Mouse (Mus musculus) forebrain, embryonic 16.5 days (tissue): ENCODE measurements around the gene Prr23a1. TPM values are rescaled to one million over a fixed set of nuclear protein-coding genes. Genes with fewer than 3 reads are reported as not detected.

ENCODE experiments used
- ATAC-seq: fragments of 200-750 bp; cut with Nextera tagmentation; 2 replicates; pipeline ENCODE4 v1.8.0; 2017; ENCODE audit warnings: mild to moderate bottlenecking, moderate library complexity
- H3K27ac ChIP-seq: fragments of 300-500 bp; sonication (generic); 2 replicates; pipeline ENCODE4 v1.5.1; 2014; ENCODE audit warnings: low read length, control low read depth
- H3K27me3 ChIP-seq: fragments of 300-500 bp; sonication (generic); replicated peaks from 2 replicates; pipeline ENCODE4 v1.6.1; 2014; ENCODE audit warnings: low read length; ENCODE audit not compliant: control insufficient read depth, insufficient read depth
- H3K36me3 ChIP-seq: fragments of 300-500 bp; sonication (generic); 2 replicates; pipeline ENCODE4 v1.6.1; 2014; ENCODE audit not compliant: control insufficient read depth, insufficient read depth
- H3K4me1 ChIP-seq: fragments of 300-500 bp; sonication (generic); replicated peaks from 2 replicates; pipeline ENCODE4 v1.6.1; 2014; ENCODE audit warnings: low read length; ENCODE audit not compliant: control insufficient read depth, insufficient read depth
- H3K4me2 ChIP-seq: fragments of 300-500 bp; sonication (generic); 2 replicates; pipeline ENCODE4 v1.6.1; 2014; ENCODE audit warnings: mild to moderate bottlenecking, low read length, control low read depth
- H3K4me3 ChIP-seq: fragments of 300-500 bp; sonication (generic); replicated peaks from 2 replicates; pipeline ENCODE4 v1.5.1; 2014; ENCODE audit warnings: mild to moderate bottlenecking, low read length, control low read depth
- H3K9ac ChIP-seq: fragments of 300-500 bp; sonication (generic); replicated peaks from 2 replicates; pipeline ENCODE4 v1.6.1; 2014; ENCODE audit warnings: low read depth, low read length, control low read depth
- H3K9me3 ChIP-seq: fragments of 300-500 bp; sonication (generic); 2 replicates; pipeline ENCODE4 v1.6.1; 2016; ENCODE audit warnings: low read length; ENCODE audit not compliant: control insufficient read depth
- WGBS: fragments of 180-500 bp; shearing (Covaris S2); extraction: QIAGEN DNeasy Blood & Tissue Kit; methylation state at CpG from one replicate; pipeline ENCODE4 v1.1.7; 2014; 5-methylcytosine and 5-hydroxymethylcytosine counted together
- polyA plus RNA-seq: library from polyadenylated mRNA; unstranded; fragments of >200 nt; fragmentation: Nextera tagmentation; extraction: Ambion mirVana; gene quantifications from 2 replicates; pipeline ENCODE4 v1.2.1, GENCODE M21; 2015

The Prr23a1 gene
- polyA plus RNA-seq, 1 experiment from 2014 or later, result not detected

DNA sequence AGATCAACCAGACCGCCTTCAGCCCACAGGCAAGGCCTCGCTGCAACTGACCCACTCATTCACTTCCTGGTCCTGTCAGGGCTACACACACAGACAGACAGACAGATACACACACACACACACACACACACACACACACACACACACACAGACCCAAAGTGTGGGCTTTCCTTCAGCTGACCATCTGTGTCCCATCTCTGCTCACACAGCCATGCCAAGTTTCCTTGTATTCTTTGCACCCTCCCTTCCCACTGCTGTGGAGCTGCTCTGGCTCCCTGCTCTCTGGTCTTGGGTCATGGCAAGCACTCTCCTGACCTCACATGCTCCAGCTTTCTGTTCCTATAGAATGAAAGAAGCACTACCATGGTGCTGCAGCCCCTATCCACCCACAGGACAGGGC lies 22.8 kb upstream of the Prr23a1 start:
- Histone ChIP-seq H3K36me3 (no peaks in the 10 kb centered on the region), H3K4me1 (no peaks in the 10 kb centered on the region), H3K27ac (no peak overlapping the region), H3K4me3 (no peak overlapping the region), H3K9ac (no peak overlapping the region), H3K9me3 (peaks cover 3% of the 10 kb centered on the region; the same call in 1 of the 2 replicates), H3K27me3 (no peaks in the 10 kb centered on the region), H3K4me2 (no peak overlapping the region)
- no peak for ATAC-seq
- WGBS, result 97% methylated on average over 2 of the region's 2 CpGs

DNA sequence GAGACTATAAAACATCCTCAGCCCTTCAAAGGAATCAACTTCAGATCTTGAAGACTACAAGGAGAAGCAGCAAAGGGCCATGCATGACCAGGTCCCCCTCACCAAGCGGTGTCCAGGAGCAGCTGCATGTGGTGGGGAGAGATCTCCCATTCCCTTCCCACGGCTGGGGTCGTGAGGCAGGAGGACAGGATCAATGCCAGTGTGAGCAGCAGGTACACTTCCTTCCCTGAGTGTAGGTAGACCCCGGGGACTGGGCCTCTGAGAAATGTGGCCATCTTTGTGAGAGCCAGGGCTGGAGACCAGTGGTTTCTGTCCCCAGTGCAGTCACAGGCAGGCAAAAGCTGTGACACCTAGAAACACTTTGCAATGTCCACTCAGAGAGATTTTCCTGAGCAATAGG lies 21.8 kb upstream of the Prr23a1 start:
- no peak for ATAC-seq
- no peak overlapping the region for H3K27ac ChIP-seq
- H3K9me3 ChIP-seq, result peaks cover 3% of the 10 kb centered on the region; the same call in 1 of the 2 replicates
- no peaks in the 10 kb centered on the region for H3K4me1 ChIP-seq
- no peaks in the 10 kb centered on the region for H3K36me3 ChIP-seq
- H3K9ac ChIP-seq, result no peak overlapping the region
- no peak overlapping the region for H3K4me2 ChIP-seq
- WGBS, result 85% methylated on average over 4 of the region's 4 CpGs
- no peaks in the 10 kb centered on the region for H3K27me3 ChIP-seq
- H3K4me3 ChIP-seq, result no peak overlapping the region

DNA sequence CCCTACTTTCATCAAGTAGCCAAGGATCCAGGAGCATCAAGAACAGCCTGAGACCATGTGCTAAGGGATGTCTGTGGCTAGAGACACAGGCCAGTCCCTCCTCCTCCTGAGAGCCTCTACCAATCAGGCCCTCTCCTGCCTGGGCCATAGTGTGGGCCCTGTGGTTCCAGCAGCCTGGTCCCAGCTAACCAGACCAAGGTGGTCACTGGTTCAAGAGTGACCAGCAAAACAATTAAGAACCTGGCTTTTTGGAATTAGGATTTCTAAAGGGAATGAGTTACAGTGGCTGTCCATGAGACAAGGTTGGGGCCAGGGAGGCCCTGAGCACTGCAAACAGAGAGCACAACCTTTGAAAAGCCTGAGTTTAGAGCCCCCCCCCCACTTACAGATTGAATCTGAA lies 21.2 kb upstream of the Prr23a1 start:
- no peaks in the 10 kb centered on the region for H3K27me3 ChIP-seq
- no peak overlapping the region for H3K27ac ChIP-seq
- H3K9me3 ChIP-seq, result peaks cover 3% of the 10 kb centered on the region; the same call in 1 of the 2 replicates
- H3K36me3 ChIP-seq, result no peaks in the 10 kb centered on the region
- no peak overlapping the region for H3K9ac ChIP-seq
- no peak for ATAC-seq
- no peaks in the 10 kb centered on the region for H3K4me1 ChIP-seq
- no peak overlapping the region for H3K4me3 ChIP-seq
- no peak overlapping the region for H3K4me2 ChIP-seq

DNA sequence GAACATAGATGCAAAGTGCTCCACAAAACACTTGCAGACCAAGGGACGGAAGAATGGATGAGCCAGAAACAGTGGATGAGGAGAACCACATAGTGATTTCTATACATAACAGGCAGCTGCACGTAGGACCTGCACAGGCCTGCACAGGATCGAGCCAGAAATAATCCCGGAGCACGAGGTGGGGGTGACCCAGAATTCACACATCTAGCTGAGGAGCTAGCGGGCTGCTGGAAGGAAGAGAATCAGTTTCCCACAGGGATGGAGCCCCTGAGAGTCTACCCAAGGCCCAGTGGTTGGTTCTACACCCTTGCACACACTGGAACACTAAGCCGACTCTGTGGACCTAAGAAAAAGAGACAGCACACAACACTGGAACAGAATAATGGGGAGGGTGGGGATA lies 18.5 kb upstream of the Prr23a1 start:
- Histone ChIP-seq H3K4me1 (no peaks in the 10 kb centered on the region), H3K27me3 (no peaks in the 10 kb centered on the region), H3K27ac (no peak overlapping the region), H3K4me3 (no peak overlapping the region), H3K36me3 (no peaks in the 10 kb centered on the region), H3K9me3 (peaks cover 3% of the 10 kb centered on the region; the same call in 1 of the 2 replicates), H3K9ac (no peak overlapping the region), H3K4me2 (no peak overlapping the region)
- ATAC-seq, result no peak
- 87% methylated on average over 7 of the region's 7 CpGs for WGBS

DNA sequence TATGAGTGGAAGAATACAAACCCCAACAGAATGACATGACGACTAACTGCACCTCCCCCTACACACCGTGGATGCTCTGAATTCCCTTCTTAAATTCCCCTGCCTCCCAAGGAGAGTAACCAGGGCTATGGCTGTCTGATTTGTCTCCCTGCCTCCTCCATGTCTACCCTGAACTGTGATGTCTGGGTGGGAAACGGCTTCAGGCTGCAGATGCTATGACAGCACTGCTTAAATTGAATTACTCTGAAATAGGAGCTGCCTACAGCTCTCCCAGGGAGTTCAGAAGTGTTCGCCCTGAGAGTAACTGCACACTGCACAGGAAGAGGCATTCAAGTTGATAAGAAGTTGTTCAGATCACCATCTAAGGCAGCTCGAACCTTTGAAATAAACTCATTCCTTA lies 12.8 kb upstream of the Prr23a1 start:
- Histone ChIP-seq H3K27ac (no peak overlapping the region), H3K27me3 (no peaks in the 10 kb centered on the region), H3K4me1 (no peaks in the 10 kb centered on the region), H3K4me3 (no peak overlapping the region), H3K4me2 (no peak overlapping the region), H3K36me3 (no peaks in the 10 kb centered on the region), H3K9ac (no peak overlapping the region), H3K9me3 (no peaks in the 10 kb centered on the region)
- ATAC-seq, result no peak
- WGBS, result 64% methylated on average over 5 of the region's 5 CpGs

DNA sequence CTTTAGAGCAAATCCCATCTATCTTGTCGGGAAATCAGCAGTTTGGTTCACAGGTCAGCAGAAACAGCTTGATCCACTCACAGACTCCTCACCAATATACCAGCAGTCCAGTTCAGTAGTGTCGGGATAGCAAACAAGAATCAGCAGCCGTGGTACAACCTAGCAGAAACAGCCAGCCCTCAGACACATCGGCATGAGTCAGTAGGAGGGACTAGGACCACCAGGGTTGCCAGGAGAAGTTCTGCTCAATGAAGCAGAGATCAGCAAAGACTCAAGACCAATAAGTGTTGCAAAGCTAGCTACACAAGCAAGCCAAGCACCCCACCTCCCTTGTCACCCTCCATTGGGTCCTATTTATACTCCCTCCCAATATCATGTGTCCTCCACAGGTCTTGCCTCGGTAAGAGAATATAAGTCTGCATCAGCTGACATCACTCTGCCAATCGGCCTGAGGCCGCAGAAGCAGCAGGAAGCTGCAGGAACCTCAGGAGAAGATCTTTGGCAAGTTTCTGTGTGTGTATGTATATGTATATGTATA lies 4.7 kb upstream of the Prr23a1 start:
- ATAC-seq, result no peak
- no peaks in the 10 kb centered on the region for H3K27me3 ChIP-seq
- no peak overlapping the region for H3K27ac ChIP-seq
- no peak overlapping the region for H3K4me2 ChIP-seq
- no peak overlapping the region for H3K9ac ChIP-seq
- WGBS, result 90% methylated on average over 7 of the region's 7 CpGs
- no peaks in the 10 kb centered on the region for H3K36me3 ChIP-seq
- H3K9me3 ChIP-seq, result no peaks in the 10 kb centered on the region; the same call in 1 of the 2 replicates
- no peaks in the 10 kb centered on the region for H3K4me1 ChIP-seq
- no peak overlapping the region for H3K4me3 ChIP-seq

DNA sequence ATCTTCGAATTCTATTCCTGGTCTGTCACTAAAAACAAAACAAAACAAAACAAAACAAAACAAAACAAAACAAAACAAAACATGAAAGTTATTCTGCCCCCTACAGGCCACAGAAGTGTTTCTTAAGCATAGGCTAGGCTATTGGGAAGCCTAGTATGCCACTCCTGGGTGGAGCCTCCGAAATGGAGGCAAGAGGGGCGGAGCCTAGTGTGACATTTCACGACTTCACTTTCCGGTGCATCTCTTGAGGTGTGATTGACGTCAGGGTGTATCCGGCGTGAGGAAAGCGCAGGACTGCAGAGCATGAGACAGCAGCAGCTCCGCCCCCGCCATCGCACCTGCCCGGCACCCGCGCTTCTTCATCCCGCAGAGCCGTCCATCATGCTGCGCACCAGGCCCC lies 13.9 kb downstream of the Prr23a1 start, which contains the start of gene Prr23a2:
Prr23a2 (plus strand) TSS at position 285 of the 400 bp plus-strand sequence.
- H3K9me3 ChIP-seq, result no peaks in the 10 kb centered on the region
- no peak for ATAC-seq
- H3K4me1 ChIP-seq, result no peaks in the 10 kb centered on the region
- H3K4me2 ChIP-seq, result no peak within 1 kb of the TSS
- H3K36me3 ChIP-seq, result no peaks in the 10 kb centered on the region
- H3K27ac ChIP-seq, result no peak within 1 kb of the TSS
- WGBS, result 80% methylated on average over 18 of the region's 18 CpGs
- H3K4me3 ChIP-seq, result no peak within 1 kb of the TSS
- H3K9ac ChIP-seq, result no peak within 1 kb of the TSS
- no peaks in the 10 kb centered on the region for H3K27me3 ChIP-seq

DNA sequence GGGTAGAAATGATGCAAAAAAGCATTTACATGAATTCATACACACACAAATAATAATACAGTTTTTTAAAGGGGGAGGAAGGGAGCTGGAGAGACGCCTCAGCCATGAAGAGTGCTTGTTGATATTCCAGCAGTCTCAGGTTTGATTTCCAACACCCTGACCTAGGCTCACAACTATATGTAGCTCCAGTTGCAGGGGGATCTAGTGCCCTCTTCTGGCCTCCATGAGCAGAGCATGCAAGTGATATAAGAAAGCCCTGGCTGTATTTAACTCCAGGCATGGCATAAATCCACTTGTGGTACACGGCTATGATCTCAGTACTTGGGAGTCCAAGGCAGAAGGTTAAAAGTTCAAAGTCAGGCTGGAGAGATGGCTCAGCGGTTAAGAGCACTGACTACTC lies 21.2 kb downstream of the Prr23a1 start:
- Histone ChIP-seq H3K9ac (no peak overlapping the region), H3K27ac (no peak overlapping the region), H3K4me1 (no peaks in the 10 kb centered on the region), H3K27me3 (no peaks in the 10 kb centered on the region), H3K4me2 (no peak overlapping the region), H3K4me3 (no peak overlapping the region), H3K9me3 (no peaks in the 10 kb centered on the region), H3K36me3 (no peaks in the 10 kb centered on the region)
- no peak for ATAC-seq
- WGBS, result 82% methylated on average over 3 of the region's 3 CpGs

DNA sequence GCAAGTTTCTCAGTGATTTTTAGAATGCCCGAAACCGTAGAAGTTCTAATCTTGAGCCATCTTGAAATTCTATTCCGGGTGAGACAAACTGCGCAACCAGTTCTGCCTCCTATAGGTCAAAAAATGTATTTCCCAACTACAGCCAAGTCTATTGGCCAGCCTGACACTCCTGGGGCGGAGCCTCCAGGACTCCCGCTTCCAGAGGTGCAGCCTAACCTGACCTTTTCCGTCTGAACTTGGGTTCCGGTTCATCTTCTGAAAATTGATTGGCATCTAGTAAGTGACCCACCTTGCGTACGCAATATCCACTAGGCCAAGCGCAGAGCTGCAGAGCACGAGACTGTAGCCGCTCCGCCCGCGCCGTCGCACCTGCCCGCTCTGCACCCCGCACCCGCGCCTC lies 22.3 kb downstream of the Prr23a1 start, which contains the start of gene Prr23a3:
Prr23a3 (plus strand) TSS at position 197 of the 400 bp plus-strand sequence.
- Histone ChIP-seq H3K36me3 (no peaks in the 10 kb centered on the region), H3K27ac (no peak within 1 kb of the TSS), H3K9me3 (no peaks in the 10 kb centered on the region), H3K9ac (no peak within 1 kb of the TSS), H3K4me2 (no peak within 1 kb of the TSS), H3K4me3 (no peak within 1 kb of the TSS), H3K27me3 (no peaks in the 10 kb centered on the region), H3K4me1 (no peaks in the 10 kb centered on the region)
- ATAC-seq, result no peak
- 57% methylated on average over 22 of the region's 22 CpGs for WGBS
